Mouse (Mus musculus) midbrain, embryonic 10.5 days (tissue): ENCODE measurements at regions not wholly inside any gene's neighbourhood (a gene's known extent, or its start where the extent isn't known, plus 50 kb on each side); places are given as distances from the start of the nearest gene placed in this dataset.

Experiments used
- DNase-seq: peaks from one replicate; pipeline ENCODE4 v3.0.0-alpha.2; 2017; ENCODE audit warnings: low spot score
- H3K27ac ChIP-seq: fragments of 300-500 bp; sonication (generic); replicated peaks from 2 replicates; pipeline ENCODE4 v1.5.1; 2016; ENCODE audit warnings: mild to moderate bottlenecking
- H3K27me3 ChIP-seq: fragments of 300-500 bp; sonication (generic); 2 replicates; pipeline ENCODE4 v1.6.1; 2016; ENCODE audit warnings: low read depth, mild to moderate bottlenecking; ENCODE audit not compliant: poor library complexity, severe bottlenecking
- H3K36me3 ChIP-seq: fragments of 300-500 bp; sonication (generic); 2 replicates; pipeline ENCODE4 v1.6.1; 2016; ENCODE audit warnings: mild to moderate bottlenecking, moderate library complexity
- H3K4me1 ChIP-seq: fragments of 300-500 bp; sonication (generic); 2 replicates; pipeline ENCODE4 v1.6.1; 2016
- H3K4me3 ChIP-seq: fragments of 300-500 bp; sonication (generic); 2 replicates; pipeline ENCODE4 v1.5.1; 2016; ENCODE audit warnings: mild to moderate bottlenecking, moderate library complexity
- H3K9me3 ChIP-seq: fragments of 300-500 bp; sonication (generic); replicated peaks from 2 replicates; pipeline ENCODE4 v1.6.1; 2016; ENCODE audit warnings: mild to moderate bottlenecking
- WGBS: fragments of 180-500 bp; shearing (Covaris S2); methylation state at CpG from one replicate; pipeline ENCODE4 v1.1.7; 2016; 5-methylcytosine and 5-hydroxymethylcytosine counted together

DNA sequence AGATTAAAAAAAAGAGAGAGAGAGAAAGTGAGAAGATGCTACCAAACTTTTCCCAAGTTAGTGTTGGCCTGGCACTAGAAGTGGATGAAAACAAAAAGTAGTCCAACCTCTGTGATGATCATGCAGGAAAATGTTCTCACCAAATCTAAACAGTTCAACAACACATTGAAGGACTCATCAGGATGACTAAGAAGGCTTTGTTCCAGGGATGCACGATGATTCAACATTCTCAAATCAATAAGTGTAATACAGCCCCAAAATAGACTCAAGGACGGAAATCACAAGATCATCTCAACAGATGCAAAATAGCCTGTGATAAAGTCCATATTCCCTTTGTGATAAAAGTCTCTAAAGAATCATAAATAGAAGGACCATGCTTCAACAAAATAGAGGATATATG, 106.3 kb downstream of the Cysltr2 start:
- WGBS = 89% methylated on average over 2 of the region's 2 CpGs
- no peak overlapping the region for H3K27ac ChIP-seq
- DNase-seq = no peak
- no peak overlapping the region for H3K4me3 ChIP-seq
- H3K9me3 ChIP-seq = no peaks in the 10 kb centered on the region
- no peaks in the 10 kb centered on the region for H3K4me1 ChIP-seq
- no peaks in the 10 kb centered on the region for H3K27me3 ChIP-seq
- H3K36me3 ChIP-seq = no peaks in the 10 kb centered on the region

- no peaks in the 10 kb centered on the region for H3K27me3 ChIP-seq
- no peaks in the 10 kb centered on the region for H3K9me3 ChIP-seq
- no peak overlapping the region for H3K4me3 ChIP-seq
- no peaks in the 10 kb centered on the region for H3K4me1 ChIP-seq
- no peaks in the 10 kb centered on the region for H3K36me3 ChIP-seq
- DNase-seq = no peak
- no peak overlapping the region for H3K27ac ChIP-seq
These were observed 109.9 kb downstream of the Cysltr2 start for GRCm38 (mm10) chr14:72939067-72939393.

GRCm38 (mm10) chr14:72938382-72939066, 110.4 kb downstream of the Cysltr2 start:
- Histone ChIP-seq H3K27me3 (no peaks in the 10 kb centered on the region), H3K4me3 (no peak overlapping the region), H3K4me1 (no peaks in the 10 kb centered on the region), H3K27ac (no peak overlapping the region), H3K9me3 (no peaks in the 10 kb centered on the region), H3K36me3 (no peaks in the 10 kb centered on the region)
- no peak for DNase-seq

DNA sequence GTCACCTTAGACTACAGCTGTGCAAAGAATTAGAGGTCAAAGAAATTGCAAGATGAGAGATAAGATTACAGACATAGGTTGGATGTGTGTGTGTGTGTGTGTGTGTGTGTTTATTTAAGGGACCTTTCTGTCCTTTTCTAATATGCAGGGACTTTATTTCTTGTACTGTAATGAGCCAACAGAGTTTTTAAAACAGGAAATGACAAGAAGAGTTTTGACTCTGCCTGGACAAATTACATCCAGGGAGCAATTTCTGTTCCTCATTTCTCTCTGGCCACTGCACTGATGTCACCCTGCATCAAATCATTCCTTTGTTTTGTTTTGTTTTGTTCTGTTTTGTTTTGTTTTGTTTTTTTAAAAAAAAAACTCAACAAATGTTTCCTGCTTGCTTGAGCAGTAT, 115.3 kb downstream of the Cysltr2 start:
- DNase-seq = no peak
- no peaks in the 10 kb centered on the region for H3K27me3 ChIP-seq
- no peaks in the 10 kb centered on the region for H3K4me1 ChIP-seq
- no peaks in the 10 kb centered on the region for H3K9me3 ChIP-seq
- H3K27ac ChIP-seq = no peak overlapping the region
- H3K36me3 ChIP-seq = no peaks in the 10 kb centered on the region
- no peak overlapping the region for H3K4me3 ChIP-seq

- Histone ChIP-seq H3K36me3 (no peaks in the 10 kb centered on the region), H3K4me3 (no peak overlapping the region), H3K27ac (no peak overlapping the region), H3K27me3 (no peaks in the 10 kb centered on the region), H3K4me1 (no peaks in the 10 kb centered on the region), H3K9me3 (no peaks in the 10 kb centered on the region)
- 87% methylated on average over 9 of the region's 9 CpGs for WGBS
- DNase-seq = no peak
These were observed 116.6 kb downstream of the Cysltr2 start for GRCm38 (mm10) chr14:72932296-72932695.

DNA sequence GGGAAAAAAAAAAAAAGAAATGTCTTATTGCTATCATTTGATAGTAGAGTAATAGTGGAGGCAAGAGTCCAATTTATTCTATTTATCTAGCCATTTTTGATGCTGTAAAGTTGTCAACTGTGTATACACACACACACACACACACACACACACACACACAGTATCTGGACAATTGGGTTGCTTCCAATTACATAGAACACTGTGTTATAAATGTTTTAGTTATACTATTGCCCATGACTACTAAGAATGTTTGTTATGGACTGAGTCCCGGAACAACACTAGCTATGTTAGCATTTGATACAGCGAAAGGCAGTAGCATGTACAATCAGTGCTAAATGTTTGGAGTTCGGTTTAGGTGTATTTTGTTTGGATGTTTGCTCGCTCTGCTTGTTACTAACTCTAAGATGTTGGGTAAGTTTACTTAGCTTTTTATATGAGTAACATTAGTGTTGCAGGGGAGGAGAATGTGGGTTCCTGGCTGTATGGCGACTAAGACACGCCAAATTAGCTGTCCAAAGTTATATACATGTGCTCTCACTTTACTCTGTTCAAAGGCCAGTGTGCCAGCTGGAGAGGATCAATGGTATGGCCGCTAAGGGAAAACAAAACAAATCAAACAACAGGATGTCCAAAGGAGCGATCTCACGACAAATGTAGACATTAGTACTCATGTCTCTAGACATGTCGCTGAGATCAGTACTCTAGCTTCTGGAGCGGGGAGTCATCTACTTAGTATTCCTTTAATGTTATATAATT, 147.6 kb downstream of the Cysltr2 start:
- Histone ChIP-seq H3K36me3 (no peaks in the 10 kb centered on the region), H3K9me3 (no peaks in the 10 kb centered on the region), H3K27me3 (no peaks in the 10 kb centered on the region), H3K27ac (no peak overlapping the region), H3K4me3 (no peak overlapping the region), H3K4me1 (no peaks in the 10 kb centered on the region)
- no peak for DNase-seq
- 86% methylated on average over 11 of the region's 11 CpGs for WGBS

GRCm38 (mm10) chr14:72899630-72900029, 149.3 kb downstream of the Cysltr2 start:
- Histone ChIP-seq H3K4me1 (no peaks in the 10 kb centered on the region), H3K27me3 (no peaks in the 10 kb centered on the region), H3K27ac (no peak overlapping the region), H3K4me3 (no peak overlapping the region), H3K9me3 (no peaks in the 10 kb centered on the region), H3K36me3 (no peaks in the 10 kb centered on the region)
- WGBS = 96% methylated on average over 4 of the region's 4 CpGs
- DNase-seq = no peak

DNA sequence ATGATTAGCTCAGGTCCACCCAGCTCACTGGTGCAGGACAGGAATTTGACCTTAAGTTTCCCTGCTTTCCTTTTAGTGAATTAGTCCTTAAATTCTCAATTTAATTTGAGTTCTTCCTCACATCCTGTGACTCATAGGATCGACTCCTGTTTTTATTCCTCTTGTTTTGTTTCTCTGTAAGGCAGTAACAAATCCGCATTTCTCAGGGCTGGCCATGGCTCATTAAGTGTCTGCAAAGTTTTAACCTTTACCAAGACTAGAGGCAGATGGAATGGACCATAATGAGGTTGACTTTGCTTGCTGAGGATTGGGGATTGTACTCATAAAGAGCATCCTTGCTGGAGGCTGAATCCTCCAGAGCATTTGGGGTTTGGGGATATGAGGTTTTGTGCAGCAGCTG, 156.6 kb downstream of the Cysltr2 start:
- no peak for DNase-seq
- H3K27me3 ChIP-seq = no peaks in the 10 kb centered on the region
- WGBS = 86% methylated on average over 2 of the region's 2 CpGs
- no peaks in the 10 kb centered on the region for H3K9me3 ChIP-seq
- H3K36me3 ChIP-seq = no peaks in the 10 kb centered on the region
- H3K4me1 ChIP-seq = no peaks in the 10 kb centered on the region
- H3K27ac ChIP-seq = no peak overlapping the region
- no peak overlapping the region for H3K4me3 ChIP-seq

GRCm38 (mm10) chr14:72889663-72890062, 159.3 kb downstream of the Cysltr2 start:
- no peaks in the 10 kb centered on the region for H3K4me1 ChIP-seq
- no peaks in the 10 kb centered on the region for H3K9me3 ChIP-seq
- H3K27ac ChIP-seq = no peak overlapping the region
- H3K4me3 ChIP-seq = no peak overlapping the region
- 83% methylated on average over 5 of the region's 5 CpGs for WGBS
- no peak for DNase-seq
- no peaks in the 10 kb centered on the region for H3K36me3 ChIP-seq
- no peaks in the 10 kb centered on the region for H3K27me3 ChIP-seq

GRCm38 (mm10) chr14:72887470-72888071, 161.3 kb downstream of the Cysltr2 start:
- H3K27me3 ChIP-seq = no peaks in the 10 kb centered on the region
- no peaks in the 10 kb centered on the region for H3K9me3 ChIP-seq
- H3K4me3 ChIP-seq = no peak overlapping the region
- no peaks in the 10 kb centered on the region for H3K4me1 ChIP-seq
- DNase-seq = peak; percentile 17
- H3K36me3 ChIP-seq = no peaks in the 10 kb centered on the region
- 45% methylated on average over 14 of the region's 14 CpGs for WGBS
- H3K27ac ChIP-seq = no peak overlapping the region

- no peak overlapping the region for H3K4me3 ChIP-seq
- H3K27ac ChIP-seq = no peak overlapping the region
- no peaks in the 10 kb centered on the region for H3K36me3 ChIP-seq
- no peak for DNase-seq
- no peaks in the 10 kb centered on the region for H3K9me3 ChIP-seq
- no peaks in the 10 kb centered on the region for H3K4me1 ChIP-seq
- no peaks in the 10 kb centered on the region for H3K27me3 ChIP-seq
- WGBS = 74% methylated on average over 12 of the region's 12 CpGs
These were observed 162.0 kb downstream of the Cysltr2 start for GRCm38 (mm10) chr14:72886935-72887369.

GRCm38 (mm10) chr14:72885824-72886223, 163.1 kb downstream of the Cysltr2 start:
- H3K27me3 ChIP-seq = no peaks in the 10 kb centered on the region
- H3K9me3 ChIP-seq = no peaks in the 10 kb centered on the region
- H3K27ac ChIP-seq = no peak overlapping the region
- 85% methylated on average over 4 of the region's 4 CpGs for WGBS
- DNase-seq = no peak
- no peaks in the 10 kb centered on the region for H3K4me1 ChIP-seq
- no peaks in the 10 kb centered on the region for H3K36me3 ChIP-seq
- H3K4me3 ChIP-seq = no peak overlapping the region

GRCm38 (mm10) chr14:72884561-72884960, 164.4 kb downstream of the Cysltr2 start:
- WGBS = 88% methylated on average over 4 of the region's 4 CpGs
- no peak overlapping the region for H3K27ac ChIP-seq
- H3K36me3 ChIP-seq = no peaks in the 10 kb centered on the region
- no peaks in the 10 kb centered on the region for H3K27me3 ChIP-seq
- no peaks in the 10 kb centered on the region for H3K9me3 ChIP-seq
- no peak overlapping the region for H3K4me3 ChIP-seq
- H3K4me1 ChIP-seq = no peaks in the 10 kb centered on the region
- DNase-seq = no peak
